Mouse (Mus musculus) liver, embryonic 11.5 days (tissue): Measurements from ENCODE around the gene Cd248. TPM values are rescaled to one million over a fixed set of nuclear protein-coding genes. Genes with fewer than 3 reads are reported as not detected.
A peak's percentile ranks its signal among the peaks of the same experiment; 100 is the strongest.

ENCODE experiments used
- ATAC-seq: fragments of 200-750 bp; cut with Nextera tagmentation; replicated peaks from 2 replicates; pipeline ENCODE4 v1.8.0; 2017; ENCODE audit warnings: moderate number of reproducible peaks, mild to moderate bottlenecking, moderate TSS enrichment, moderate library complexity; ENCODE audit not compliant: low FRiP score
- DNase-seq: peaks from one replicate; pipeline ENCODE4 v3.0.0-alpha.2; 2017; ENCODE audit warnings: low spot score
- H3K27ac ChIP-seq: fragments of 300-500 bp; sonication (generic); 2 replicates; pipeline ENCODE4 v1.5.1; 2014; ENCODE audit warnings: mild to moderate bottlenecking, low read depth, low read length, control low read depth
- H3K27me3 ChIP-seq: fragments of 300-500 bp; sonication (generic); replicated peaks from 2 replicates; pipeline ENCODE4 v1.6.1; 2014; ENCODE audit warnings: low read length, mixed read lengths; ENCODE audit not compliant: control insufficient read depth, insufficient read depth
- H3K36me3 ChIP-seq: fragments of 300-500 bp; sonication (generic); 2 replicates; pipeline ENCODE4 v1.6.1; 2014; ENCODE audit warnings: mild to moderate bottlenecking, low read length, moderate library complexity, mixed read lengths; ENCODE audit not compliant: control insufficient read depth, insufficient read depth
- H3K4me1 ChIP-seq: fragments of 300-500 bp; sonication (generic); replicated peaks from 2 replicates; pipeline ENCODE4 v1.6.1; 2014; ENCODE audit warnings: low read length, mixed read lengths; ENCODE audit not compliant: control insufficient read depth, insufficient read depth
- H3K4me2 ChIP-seq: fragments of 300-500 bp; sonication (generic); 2 replicates; pipeline ENCODE4 v1.6.1; 2014; ENCODE audit warnings: mild to moderate bottlenecking, control low read depth, moderate library complexity
- H3K4me3 ChIP-seq: fragments of 300-500 bp; sonication (generic); 2 replicates; pipeline ENCODE4 v1.5.1; 2014; ENCODE audit warnings: low read depth, low read length, control low read depth
- H3K9ac ChIP-seq: fragments of 300-500 bp; sonication (generic); 2 replicates; pipeline ENCODE4 v1.6.1; 2014; ENCODE audit warnings: low read depth, low read length, control low read depth
- H3K9me3 ChIP-seq: fragments of 300-500 bp; sonication (generic); 2 replicates; pipeline ENCODE4 v1.6.1; 2016; ENCODE audit warnings: low read length, inconsistent platforms, mixed read lengths; ENCODE audit not compliant: control insufficient read depth
- WGBS: fragments of 180-500 bp; shearing (Covaris S2); extraction: QIAGEN DNeasy Blood & Tissue Kit; methylation state at CpG from one replicate; pipeline ENCODE4 v1.1.7; 2014; 5-methylcytosine and 5-hydroxymethylcytosine counted together
- polyA plus RNA-seq: library from polyadenylated mRNA; unstranded; fragments of >200 nt; fragmentation: Nextera tagmentation; extraction: Ambion mirVana; gene quantifications from 2 replicates; pipeline ENCODE4 v1.2.1, GENCODE M21; 2014

Gene Cd248
- polyA plus RNA-seq, 1 experiment from 2014 or later = 28.6 TPM

- ATAC-seq (peak; percentile 83), DNase-seq (peak; percentile 87)
- WGBS = under 1% methylated on average over 44 of the region's 44 CpGs
- Histone ChIP-seq H3K27ac (peak within 1 kb of the TSS; percentile 28; the same call in 1 of the 2 replicates), H3K36me3 (no peaks in the 10 kb centered on the region; the same call in 1 of the 2 replicates), H3K4me1 (peaks cover 28% of the 10 kb centered on the region), H3K9me3 (no peaks in the 10 kb centered on the region), H3K4me2 (peak within 1 kb of the TSS; percentile 94), H3K4me3 (peak within 1 kb of the TSS; percentile 92), H3K27me3 (no peaks in the 10 kb centered on the region), H3K9ac (peak within 1 kb of the TSS; percentile 73)
Observed at GRCm38 (mm10) chr19:5038709-5039156, 29.1 kb upstream of the Cd248 start, which contains the start of the genes B4gat1 and AC124502.3. TSS of gene B4gat1 (plus strand) at chr19:5038826. TSS of gene AC124502.3 (plus strand) at chr19:5038891.

DNA sequence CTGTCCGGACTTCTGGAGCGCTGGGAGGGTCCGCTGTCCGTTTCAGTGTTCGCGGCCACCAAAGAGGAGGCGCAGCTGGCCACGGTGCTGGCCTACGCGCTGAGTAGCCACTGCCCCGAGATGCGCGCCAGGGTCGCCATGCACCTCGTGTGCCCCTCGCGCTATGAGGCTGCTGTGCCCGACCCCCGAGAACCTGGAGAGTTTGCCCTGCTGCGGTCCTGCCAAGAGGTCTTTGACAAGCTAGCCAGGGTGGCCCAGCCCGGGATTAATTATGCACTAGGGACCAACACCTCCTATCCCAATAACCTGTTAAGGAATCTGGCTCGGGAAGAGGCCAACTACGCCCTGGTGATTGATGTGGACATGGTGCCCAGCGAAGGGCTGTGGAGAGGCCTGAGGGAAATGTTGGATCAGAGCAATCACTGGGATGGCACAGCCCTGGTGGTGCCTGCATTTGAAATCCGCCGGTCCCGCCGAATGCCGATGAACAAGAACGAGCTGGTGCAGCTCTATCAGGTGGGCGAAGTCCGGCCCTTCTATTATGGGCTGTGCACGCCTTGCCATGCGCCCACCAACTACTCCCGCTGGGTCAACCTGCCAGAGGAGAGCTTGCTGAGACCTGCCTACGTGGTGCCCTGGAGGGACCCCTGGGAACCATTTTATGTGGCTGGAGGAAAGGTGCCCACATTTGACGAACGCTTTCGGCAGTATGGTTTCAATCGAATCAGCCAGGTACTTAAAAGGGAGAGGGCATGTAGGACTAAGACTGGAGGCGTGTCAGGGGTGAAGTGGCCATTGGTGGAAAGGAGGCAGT is 28.4 kb upstream of the Cd248 start:
- peaks cover 28% of the 10 kb centered on the region for H3K4me1 ChIP-seq

DNA sequence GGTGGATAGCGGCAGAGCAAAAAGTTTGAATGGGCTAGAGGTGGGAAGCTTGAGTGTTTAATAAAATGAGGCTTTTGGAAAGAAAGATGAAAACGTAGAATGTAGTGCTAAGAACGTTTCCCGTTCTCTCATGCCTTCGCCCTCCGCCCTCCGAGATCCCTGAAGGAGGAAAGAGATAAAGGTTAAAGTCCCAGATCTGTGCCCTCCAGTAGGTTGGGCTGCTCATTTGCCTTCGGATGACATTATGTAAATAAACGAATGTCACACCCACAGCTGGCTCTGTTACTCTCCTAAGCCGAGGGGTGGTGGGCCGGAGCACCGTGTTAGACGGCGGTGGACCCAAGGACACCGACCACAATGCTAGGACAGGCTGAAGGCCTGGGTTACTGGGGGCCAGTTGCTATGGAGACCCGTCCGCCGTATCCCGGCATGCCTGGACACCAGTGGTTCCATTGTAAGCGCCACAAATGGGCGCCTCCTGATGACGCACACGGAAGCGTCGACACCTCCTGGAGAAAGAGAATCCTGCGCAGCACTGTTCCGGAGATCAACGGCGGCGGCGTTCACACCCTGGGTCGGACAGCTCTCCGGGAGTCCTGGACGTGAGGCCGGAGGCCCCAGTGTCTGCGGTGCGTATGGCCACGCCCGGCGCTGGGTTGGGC is 26.9 kb upstream of the Cd248 start, which contains the start of gene Brms1:
Gene Brms1 (plus strand): TSS at position 493 of the 662 bp plus-strand sequence.
- ATAC-seq (peak; percentile 82), DNase-seq (peak; percentile 91)
- H3K27ac ChIP-seq = peak within 1 kb of the TSS; percentile 79
- peak within 1 kb of the TSS; percentile 92 for H3K4me3 ChIP-seq
- H3K9ac ChIP-seq = peak within 1 kb of the TSS; percentile 87
- H3K27me3 ChIP-seq = no peaks in the 10 kb centered on the region
- 4% methylated on average over 40 of the region's 40 CpGs for WGBS
- H3K9me3 ChIP-seq = no peaks in the 10 kb centered on the region
- peak within 1 kb of the TSS; percentile 94 for H3K4me2 ChIP-seq
- peaks cover 5% of the 10 kb centered on the region; the same call in 1 of the 2 replicates for H3K36me3 ChIP-seq
- peaks cover 28% of the 10 kb centered on the region for H3K4me1 ChIP-seq

More for the DNA sequence above, 28.4 kb upstream of the Cd248 start:
- no peaks in the 10 kb centered on the region for H3K9me3 ChIP-seq
- DNase-seq (no peak), ATAC-seq (no peak)
- H3K4me3 ChIP-seq = peak overlapping the region; percentile 92
- 20% methylated on average over 41 of the region's 41 CpGs for WGBS
- peak overlapping the region; percentile 73 for H3K9ac ChIP-seq
- no peak overlapping the region for H3K27ac ChIP-seq
- peaks cover 3% of the 10 kb centered on the region; the same call in 1 of the 2 replicates for H3K36me3 ChIP-seq
- no peaks in the 10 kb centered on the region for H3K27me3 ChIP-seq
- H3K4me2 ChIP-seq = peak overlapping the region; percentile 94

- Histone ChIP-seq H3K4me2 (peak overlapping the region; percentile 94), H3K9ac (peak overlapping the region; percentile 87), H3K27me3 (no peaks in the 10 kb centered on the region), H3K9me3 (no peaks in the 10 kb centered on the region), H3K36me3 (peaks cover 8% of the 10 kb centered on the region; the same call in 1 of the 2 replicates), H3K27ac (peak overlapping the region; percentile 79), H3K4me1 (peaks cover 28% of the 10 kb centered on the region), H3K4me3 (peak overlapping the region; percentile 92)
- 2% methylated on average over 16 of the region's 16 CpGs for WGBS
- 0 out of 2 replicates have a peak, but pooled peaks have one; percentile 9 for ATAC-seq
- DNase-seq = no peak
Observed at GRCm38 (mm10) chr19:5041588-5041987, 26.3 kb upstream of the Cd248 start.

DNA sequence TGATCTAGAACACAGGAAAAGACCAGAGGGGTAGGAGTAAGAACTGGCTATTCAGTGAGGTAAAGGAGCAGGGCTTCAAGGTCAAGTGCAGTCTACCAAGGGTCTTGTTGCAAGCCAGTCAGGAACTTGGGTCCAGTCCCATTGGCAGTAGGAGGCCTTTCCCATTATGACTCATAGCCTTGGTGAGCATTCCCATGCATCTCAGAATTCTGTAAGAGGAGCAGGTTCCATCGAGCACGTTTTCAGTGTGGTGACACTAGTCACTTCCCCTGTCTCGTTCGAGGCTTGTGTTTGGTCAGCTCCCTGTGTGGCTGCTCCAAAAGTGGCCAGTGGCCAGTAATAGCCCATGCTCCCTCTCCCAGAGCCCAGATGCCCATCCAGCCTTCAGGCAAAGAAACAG is 22.3 kb upstream of the Cd248 start:
- Histone ChIP-seq H3K36me3 (peaks cover 21% of the 10 kb centered on the region; the same call in 1 of the 2 replicates), H3K27me3 (peaks cover 2% of the 10 kb centered on the region), H3K4me3 (no peak overlapping the region), H3K9ac (no peak overlapping the region), H3K27ac (no peak overlapping the region), H3K4me2 (no peak overlapping the region), H3K4me1 (peaks cover 7% of the 10 kb centered on the region), H3K9me3 (no peaks in the 10 kb centered on the region)
- no peak for DNase-seq
- no peak for ATAC-seq
- WGBS = 76% methylated on average over 4 of the region's 4 CpGs

DNA sequence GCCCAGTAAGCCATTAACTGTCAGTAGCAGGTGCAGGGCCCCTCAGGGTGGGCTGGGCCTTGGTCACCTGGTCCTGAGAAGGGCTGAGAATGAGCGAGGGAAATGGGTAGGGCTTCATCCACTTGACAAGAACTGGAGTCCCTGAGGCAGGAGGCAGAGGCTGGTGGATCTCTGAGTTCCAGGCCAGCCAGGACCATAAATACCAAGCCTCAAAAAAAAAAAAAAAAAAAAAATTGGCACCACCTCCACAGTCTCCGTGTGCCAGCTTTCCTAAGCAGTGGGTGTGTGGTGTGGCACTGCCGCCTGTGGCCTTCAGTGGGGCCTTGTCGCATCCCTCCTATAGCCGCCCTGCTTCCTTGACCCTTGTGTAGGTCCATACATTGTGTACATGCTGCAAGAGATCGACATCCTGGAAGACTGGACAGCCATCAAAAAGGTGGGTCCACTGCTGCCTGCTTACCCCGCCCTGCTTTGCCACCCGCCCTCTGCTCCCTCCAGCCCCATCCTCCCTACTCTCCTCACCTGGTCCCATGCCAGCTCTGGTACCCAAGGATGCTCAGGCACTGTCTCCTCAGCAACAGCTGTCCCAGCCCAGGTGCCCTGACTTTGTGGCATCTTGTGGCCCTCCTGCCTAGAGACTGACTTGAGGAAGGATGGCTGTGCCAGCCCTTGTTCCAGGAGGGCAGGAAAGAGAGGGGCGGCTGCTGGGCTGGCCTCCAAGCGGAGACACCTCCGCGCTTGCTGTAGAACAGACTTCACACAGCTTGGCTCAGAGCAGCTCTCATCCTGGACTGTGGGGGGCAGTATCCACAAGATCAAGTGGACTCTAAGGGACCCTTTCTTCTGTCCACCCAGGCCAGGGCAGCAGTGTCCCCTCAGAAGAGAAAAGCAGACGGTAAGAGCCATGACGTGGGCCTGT is 19.5 kb upstream of the Cd248 start:
- H3K4me2 ChIP-seq = no peak overlapping the region
- DNase-seq (no peak), ATAC-seq (no peak)
- H3K9me3 ChIP-seq = no peaks in the 10 kb centered on the region
- no peak overlapping the region for H3K27ac ChIP-seq
- WGBS = 89% methylated on average over 14 of the region's 14 CpGs
- H3K36me3 ChIP-seq = peaks cover 21% of the 10 kb centered on the region; the same call in 1 of the 2 replicates
- H3K4me1 ChIP-seq = no peaks in the 10 kb centered on the region
- no peak overlapping the region for H3K4me3 ChIP-seq
- H3K27me3 ChIP-seq = peaks cover 31% of the 10 kb centered on the region
- H3K9ac ChIP-seq = no peak overlapping the region

- DNase-seq (no peak), ATAC-seq (no peak)
- Histone ChIP-seq H3K4me1 (no peaks in the 10 kb centered on the region), H3K9ac (no peak overlapping the region), H3K36me3 (peaks cover 18% of the 10 kb centered on the region; the same call in 1 of the 2 replicates), H3K4me2 (no peak overlapping the region), H3K27me3 (peaks cover 34% of the 10 kb centered on the region), H3K27ac (no peak overlapping the region), H3K9me3 (no peaks in the 10 kb centered on the region), H3K4me3 (no peak overlapping the region)
- WGBS = 80% methylated on average over 6 of the region's 6 CpGs
Observed at GRCm38 (mm10) chr19:5049325-5049724, 18.6 kb upstream of the Cd248 start.
